Mouse (Mus musculus) adrenal gland, postnatal 36 days (tissue): ENCODE measurements around the gene Clrn2. TPM values are rescaled to one million over a fixed set of nuclear protein-coding genes. Genes with fewer than 3 reads are reported as not detected.

ENCODE experiments used
- DNase-seq, 2 experiments: peaks; one replicate each; pipeline ENCODE4 v3.0.0; 2021; ENCODE audit warnings: mixed read lengths in 1 of 2
- total RNA-seq, 2 experiments: library from RNA; stranded (reverse); gene quantifications; 2 replicates each; pipeline ENCODE4 v1.2.3; 2021

Gene Clrn2
- total RNA-seq, 2 experiments from 2014 or later: not detected

GRCm38 (mm10) chr5:45449831-45450716 is 3.5 kb upstream of the Clrn2 start, which contains the start of gene Qdpr:
Gene Qdpr, minus strand, starts transcription at chr5:45450236.
- peak; percentile 95 to 98 for DNase-seq

DNA sequence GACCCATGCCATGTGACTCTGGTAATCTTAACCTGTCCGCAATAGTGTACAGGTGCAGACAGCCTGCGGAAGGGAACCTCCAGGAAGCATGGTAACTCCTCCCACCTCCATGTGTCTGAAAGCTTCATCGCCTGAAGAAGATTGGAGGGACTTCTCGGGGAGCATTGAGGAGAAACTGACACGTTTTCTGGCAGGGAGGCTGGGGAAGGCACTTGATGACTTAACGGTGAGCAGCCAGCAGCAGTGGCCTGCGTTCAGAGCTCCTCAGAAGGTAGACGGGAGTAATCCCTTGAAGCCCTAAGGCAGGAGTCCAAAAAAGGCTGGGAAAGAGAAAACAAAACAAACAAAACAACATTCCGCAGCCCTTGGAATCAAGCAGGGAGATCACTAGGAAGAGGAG is 905 bp downstream of the Clrn2 start:
- no peak for DNase-seq

DNA sequence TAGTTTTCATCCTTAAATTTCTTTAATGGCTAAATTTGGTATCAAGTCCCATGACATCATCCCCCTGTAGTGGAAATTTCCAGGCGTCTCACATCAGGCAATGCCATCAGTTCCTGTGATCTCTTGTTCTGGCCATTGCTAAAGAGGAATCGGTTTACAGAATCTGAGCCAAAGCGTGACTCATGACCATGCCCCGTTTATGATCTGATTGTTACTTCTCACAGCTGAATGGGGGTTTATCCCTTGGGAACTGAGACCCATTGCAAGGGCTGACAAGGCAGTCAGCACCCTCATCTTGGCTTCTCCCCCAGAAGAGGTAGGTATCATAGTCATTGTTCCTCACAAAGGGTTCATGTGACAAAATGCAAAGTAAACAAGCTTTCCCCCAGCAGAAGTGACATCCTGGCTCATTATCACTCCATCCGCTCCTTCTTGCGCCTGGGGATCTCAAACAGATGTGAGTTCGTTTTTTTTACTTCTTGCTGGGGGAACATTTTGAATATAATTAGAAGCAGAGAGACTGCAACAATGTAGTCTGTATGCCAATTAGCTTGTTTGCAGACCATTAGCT is 19.4 kb downstream of the Clrn2 start:
- DNase-seq: peak; percentile 25 to 47

- no peak for DNase-seq
Measured at GRCm38 (mm10) chr5:45473521-45473920, 20.0 kb downstream of the Clrn2 start.

DNA sequence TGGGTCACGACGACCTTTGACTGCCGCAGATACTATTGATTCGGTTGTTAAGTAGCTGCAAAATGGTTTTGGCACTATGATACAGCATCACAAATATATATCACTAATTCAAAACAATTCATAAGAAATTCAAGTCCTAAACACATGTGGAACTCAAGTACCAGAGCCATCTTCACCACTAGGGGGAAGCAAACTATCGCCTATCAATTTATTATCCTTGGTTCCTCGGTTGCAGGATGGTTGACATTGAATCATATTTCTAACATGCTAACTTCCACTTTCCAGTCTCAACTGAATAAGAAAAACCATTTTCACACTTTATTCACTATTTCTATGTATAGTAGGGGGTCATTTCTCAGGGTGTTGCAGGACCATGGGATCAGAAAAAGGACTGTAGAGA is 20.7 kb downstream of the Clrn2 start:
- peak; percentile 16 to 58 for DNase-seq

- DNase-seq: no peak
Measured at GRCm38 (mm10) chr5:45474758-45475157, 21.2 kb downstream of the Clrn2 start.

DNA sequence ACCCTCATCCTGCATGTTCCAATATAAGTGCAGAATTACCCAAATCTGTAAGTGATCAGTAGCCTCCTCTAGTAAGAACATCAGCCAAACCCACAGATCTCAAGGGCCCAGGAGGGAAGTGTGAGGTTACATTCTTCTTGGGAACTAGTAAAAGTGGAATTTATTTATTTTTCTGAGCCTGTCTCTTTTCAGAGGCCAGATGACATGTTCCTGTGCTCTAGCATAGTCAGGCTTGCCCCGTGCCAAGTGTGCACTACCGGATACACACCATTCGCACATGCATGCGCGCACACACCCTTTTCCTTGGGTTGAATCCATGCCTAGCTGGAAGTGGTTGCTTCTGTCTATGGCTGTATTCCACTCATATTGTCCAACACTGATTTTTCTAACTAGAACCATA is 22.2 kb downstream of the Clrn2 start:
- DNase-seq: no peak

- no peak for DNase-seq
Measured at GRCm38 (mm10) chr5:45476288-45476687, 22.7 kb downstream of the Clrn2 start.

GRCm38 (mm10) chr5:45477601-45478000 is 24.1 kb downstream of the Clrn2 start:
- DNase-seq: no peak

DNA sequence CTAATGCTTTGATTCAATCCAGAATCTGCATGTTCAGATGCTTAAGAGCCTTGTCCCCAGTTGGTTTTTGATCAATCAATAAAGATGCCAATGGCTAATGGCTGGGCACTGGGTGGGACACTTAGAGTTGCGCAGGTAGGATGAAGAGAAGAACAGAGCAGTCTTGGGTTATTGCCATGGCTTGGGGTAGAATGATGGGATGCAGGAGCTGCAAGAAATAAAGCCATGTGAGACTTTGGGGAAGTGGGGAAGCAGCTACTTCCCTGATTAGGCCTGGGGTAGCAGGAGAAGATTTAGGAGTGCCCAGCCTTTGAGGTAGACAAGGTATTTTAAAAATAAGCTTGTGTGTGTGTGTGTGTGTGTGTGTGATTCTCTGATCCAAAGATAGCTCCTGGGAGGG is 26.5 kb downstream of the Clrn2 start:
- DNase-seq: no peak

DNA sequence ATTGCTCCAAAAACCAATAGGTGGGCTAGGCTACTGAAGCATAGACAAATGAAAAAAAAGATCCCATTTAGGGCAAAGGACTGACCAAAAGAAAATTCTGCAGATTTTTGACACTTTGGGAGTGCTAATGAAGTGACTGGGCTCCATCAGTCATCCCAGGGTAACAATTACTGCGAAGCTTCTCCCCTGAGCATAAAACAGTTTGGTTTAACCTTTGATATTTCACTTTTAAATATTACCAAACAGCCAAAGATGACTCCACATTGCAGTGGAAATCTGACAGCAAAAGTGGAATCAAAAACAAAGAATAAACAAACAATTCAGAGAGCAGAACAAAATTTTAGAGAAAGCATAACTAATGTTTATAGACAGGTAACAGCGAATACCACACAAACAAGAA is 27.6 kb downstream of the Clrn2 start:
- DNase-seq: no peak

GRCm38 (mm10) chr5:45482607-45483006 is 29.1 kb downstream of the Clrn2 start:
- DNase-seq: no peak

- DNase-seq: no peak
Measured at GRCm38 (mm10) chr5:45483654-45484053, 30.1 kb downstream of the Clrn2 start.

DNA sequence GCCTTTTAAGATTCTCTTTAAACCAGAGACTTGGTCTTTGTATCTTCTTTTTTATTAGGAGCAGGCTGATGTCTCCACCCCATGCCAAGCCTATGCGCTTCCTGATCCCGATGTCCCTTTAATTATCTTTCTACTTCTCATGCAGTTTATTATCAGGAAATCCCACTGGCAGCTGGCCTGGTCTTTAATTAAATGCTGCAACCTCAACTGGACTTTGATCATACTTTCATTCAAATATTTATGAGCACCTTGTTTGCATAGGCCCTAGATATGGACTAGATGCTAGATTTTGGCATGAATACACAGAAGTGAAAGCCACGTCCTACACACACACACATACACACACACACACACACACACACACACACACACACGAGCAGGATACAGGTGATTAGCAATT is 38.2 kb downstream of the Clrn2 start:
- DNase-seq: no peak

DNA sequence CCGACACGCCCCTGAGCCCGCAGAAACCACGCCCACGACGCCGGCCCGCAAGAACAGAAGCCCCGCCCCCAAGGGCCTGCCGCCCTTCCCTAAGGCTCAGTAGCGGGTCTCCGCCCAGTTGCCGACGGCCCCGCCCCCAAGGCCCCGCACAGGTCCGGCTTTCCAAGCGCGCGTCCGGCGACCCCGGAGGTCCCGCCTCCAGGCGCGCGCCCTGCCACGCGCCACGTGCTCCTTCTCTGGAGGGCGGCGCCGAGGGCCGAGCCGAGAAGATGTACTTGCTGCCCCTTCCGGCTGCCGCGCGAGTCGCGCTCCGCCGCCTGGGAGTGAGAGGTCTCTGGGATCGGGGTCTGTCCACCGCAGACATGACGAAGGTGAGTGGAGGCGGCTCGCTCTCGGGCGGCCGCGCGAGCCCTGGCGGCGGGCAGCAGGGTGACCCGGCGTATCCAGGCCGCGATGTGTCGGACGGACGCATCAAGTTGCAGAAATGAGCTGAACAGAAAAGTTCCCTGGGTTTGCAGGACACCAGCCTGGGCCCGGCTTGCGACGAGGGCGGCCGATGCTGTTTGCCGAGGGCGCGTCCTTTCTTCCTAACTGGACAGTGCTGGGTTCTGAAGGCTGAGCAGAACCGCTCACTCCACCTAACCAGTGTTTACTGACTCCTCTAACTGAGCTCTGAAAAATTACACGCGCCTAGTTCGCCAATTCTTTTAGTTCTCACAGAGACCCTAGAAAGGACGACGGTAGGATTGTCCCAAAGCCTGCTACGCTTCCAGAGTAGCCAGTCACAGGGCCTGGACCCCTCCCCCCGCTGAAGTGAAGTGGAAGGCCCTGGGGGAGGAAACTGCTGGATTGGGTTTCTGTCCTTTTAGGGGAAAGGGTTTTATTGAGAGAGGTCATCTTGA is 39.9 kb downstream of the Clrn2 start, which contains the start of gene Lap3:
TSS of gene Lap3 (plus strand) at position 184 of the 902 bp plus-strand sequence.
- DNase-seq: peak; percentile 100

GRCm38 (mm10) chr5:45494093-45494755 is 40.7 kb downstream of the Clrn2 start:
- DNase-seq: no peak

DNA sequence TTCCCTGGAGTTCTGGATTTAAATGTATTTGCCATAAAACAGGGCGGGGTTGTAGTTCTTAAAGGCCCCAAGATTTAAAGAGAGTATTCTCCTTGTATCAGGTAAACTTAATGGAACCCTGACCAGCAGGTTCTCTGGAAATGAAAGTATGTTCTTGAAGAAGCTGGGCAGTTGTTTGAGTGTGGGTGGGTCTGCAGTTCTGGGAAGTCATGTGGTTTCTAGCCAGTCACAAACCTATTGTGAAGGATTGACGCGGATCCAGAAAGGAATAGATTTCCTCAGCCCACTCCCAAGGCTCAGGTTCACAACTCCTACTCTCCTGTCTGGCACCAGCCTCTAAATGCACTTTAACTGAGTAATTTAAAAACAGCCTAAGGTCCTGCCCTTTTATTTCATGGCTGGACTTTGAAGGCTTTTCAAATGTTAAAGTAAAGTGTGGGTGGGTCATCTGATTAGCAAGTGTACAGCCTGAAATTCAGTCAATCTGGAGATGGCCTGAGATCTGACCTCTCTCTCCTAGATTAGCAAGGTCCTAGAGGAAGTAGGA is 42.0 kb downstream of the Clrn2 start:
- DNase-seq: no peak

GRCm38 (mm10) chr5:45496042-45496441 is 42.5 kb downstream of the Clrn2 start:
- no peak for DNase-seq

DNA sequence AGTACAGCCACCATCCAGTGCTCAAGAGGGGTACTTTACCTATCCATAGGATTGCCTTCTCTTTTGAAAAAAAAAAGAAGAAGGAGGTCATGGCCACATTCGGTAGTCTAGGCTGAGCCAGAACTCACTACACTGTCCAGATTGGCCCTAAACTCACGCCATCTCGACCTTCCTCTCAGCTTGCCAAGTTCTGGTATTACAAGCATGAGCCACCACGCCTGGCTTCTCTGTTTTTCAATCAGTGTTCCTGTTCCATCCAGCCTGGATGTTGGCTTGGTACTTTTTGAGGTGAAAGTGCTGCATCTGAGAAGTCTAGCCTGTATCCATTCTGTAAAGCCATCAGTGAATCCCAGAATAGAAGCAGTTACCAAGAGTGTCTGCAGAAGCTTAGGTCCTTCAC is 42.9 kb downstream of the Clrn2 start:
- no peak for DNase-seq

DNA sequence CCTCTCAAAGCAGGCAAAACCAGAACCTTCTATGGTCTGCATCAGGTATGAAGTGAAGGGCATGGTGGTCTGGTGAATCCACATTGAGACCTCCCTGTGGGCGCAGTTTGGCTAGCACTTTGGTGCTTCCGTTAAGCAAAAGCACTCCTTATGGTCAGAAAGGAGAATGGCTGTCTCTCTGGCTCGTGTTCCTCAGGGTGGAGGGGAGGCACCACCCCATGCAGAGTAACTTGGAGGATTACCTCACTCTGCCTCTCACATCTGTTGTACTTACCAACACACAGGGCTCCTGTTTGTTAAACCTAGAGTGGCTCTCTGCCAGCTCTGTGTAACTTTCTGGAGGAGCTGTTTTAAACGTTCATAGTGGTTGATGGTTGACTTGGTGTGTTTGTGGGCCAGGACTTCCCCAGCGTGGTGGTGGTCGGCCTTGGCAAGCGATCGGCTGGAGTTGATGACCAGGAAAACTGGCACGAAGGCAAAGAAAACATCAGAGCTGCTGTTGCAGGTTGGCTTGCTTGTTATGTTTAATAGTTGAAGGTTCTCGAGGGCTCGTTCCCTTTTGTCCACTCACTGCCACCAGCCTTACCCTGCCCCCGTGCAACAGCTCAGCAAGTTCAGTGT is 43.5 kb downstream of the Clrn2 start:
- DNase-seq: no peak

- no peak for DNase-seq
Measured at GRCm38 (mm10) chr5:45497564-45497963, 44.0 kb downstream of the Clrn2 start.
